Mouse (Mus musculus) forebrain, embryonic 13.5 days (tissue): Measurements from ENCODE around the gene Mepe. TPM values are rescaled to one million over a fixed set of nuclear protein-coding genes. Genes with fewer than 3 reads are reported as not detected.

Source experiments
- ATAC-seq: fragments of 200-750 bp; cut with Nextera tagmentation; 2 replicates; pipeline ENCODE4 v1.8.0; 2017
- H3K27ac ChIP-seq: fragments of 300-500 bp; sonication (generic); 2 replicates; pipeline ENCODE4 v1.5.1; 2015; ENCODE audit warnings: inconsistent platforms, mild to moderate bottlenecking, moderate library complexity
- H3K27me3 ChIP-seq: fragments of 300-500 bp; sonication (generic); 2 replicates; pipeline ENCODE4 v1.6.1; 2015; ENCODE audit warnings: mild to moderate bottlenecking, inconsistent platforms
- H3K36me3 ChIP-seq: fragments of 300-500 bp; sonication (generic); 2 replicates; pipeline ENCODE4 v1.6.1; 2015; ENCODE audit warnings: mild to moderate bottlenecking, inconsistent platforms; ENCODE audit not compliant: poor library complexity, severe bottlenecking
- H3K4me1 ChIP-seq: fragments of 300-500 bp; sonication (generic); 2 replicates; pipeline ENCODE4 v1.6.1; 2015; ENCODE audit warnings: inconsistent platforms
- H3K4me2 ChIP-seq: fragments of 300-500 bp; sonication (generic); 2 replicates; pipeline ENCODE4 v1.6.1; 2015; ENCODE audit warnings: inconsistent platforms, mild to moderate bottlenecking, moderate library complexity
- H3K4me3 ChIP-seq: fragments of 300-500 bp; sonication (generic); 2 replicates; pipeline ENCODE4 v1.5.1; 2015; ENCODE audit warnings: mild to moderate bottlenecking, inconsistent platforms
- H3K9ac ChIP-seq: fragments of 300-500 bp; sonication (generic); 2 replicates; pipeline ENCODE4 v1.6.1; 2015; ENCODE audit warnings: mild to moderate bottlenecking, inconsistent platforms
- H3K9me3 ChIP-seq: fragments of 300-500 bp; sonication (generic); replicated peaks from 2 replicates; pipeline ENCODE4 v1.6.1; 2016; ENCODE audit warnings: inconsistent platforms
- WGBS: fragments of 180-500 bp; shearing (Covaris S2); methylation state at CpG from one replicate; pipeline ENCODE4 v1.1.7; 2015; 5-methylcytosine and 5-hydroxymethylcytosine counted together
- polyA plus RNA-seq: library from polyadenylated mRNA; unstranded; fragments of >200 nt; fragmentation: Nextera tagmentation; extraction: Ambion mirVana; gene quantifications from 2 replicates; pipeline ENCODE4 v1.2.1, GENCODE M21; 2015

Mepe gene
- polyA plus RNA-seq, result not detected in 2 replicates

- no peak within 1 kb of the TSS for H3K4me2 ChIP-seq
- H3K9me3 ChIP-seq, result no peaks in the 10 kb centered on the region
- no peak for ATAC-seq
- WGBS, result 91% methylated on average over 6 of the region's 6 CpGs
- no peaks in the 10 kb centered on the region for H3K27me3 ChIP-seq
- no peaks in the 10 kb centered on the region for H3K4me1 ChIP-seq
- H3K36me3 ChIP-seq, result no peaks in the 10 kb centered on the region
- no peak within 1 kb of the TSS for H3K9ac ChIP-seq
- H3K27ac ChIP-seq, result no peak within 1 kb of the TSS
- H3K4me3 ChIP-seq, result no peak within 1 kb of the TSS
Measured at GRCm38 (mm10) chr5:104325029-104325428, at the start of gene Mepe. TSS of gene Mepe (plus strand) at chr5:104325329.

DNA sequence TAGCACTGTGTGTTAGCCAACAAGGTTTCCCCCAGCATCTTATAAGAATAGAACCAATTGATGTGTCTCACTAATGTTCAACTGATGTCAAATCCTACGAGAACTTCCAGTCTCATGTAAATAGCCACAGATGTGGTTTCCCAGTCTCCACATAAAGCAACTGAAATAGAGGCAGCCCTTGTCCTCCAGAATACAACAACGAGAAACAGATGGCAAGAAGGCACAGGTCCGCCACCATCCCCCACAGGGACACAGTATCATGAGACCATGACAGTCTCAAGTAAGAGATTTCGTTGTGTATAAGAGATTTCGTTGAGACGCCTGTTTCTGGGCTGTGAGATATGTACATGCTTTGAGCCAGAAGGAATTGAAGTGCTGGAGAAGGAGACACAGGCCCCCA lies 30.9 kb upstream of the Mepe start:
- no peak overlapping the region for H3K4me3 ChIP-seq
- H3K27ac ChIP-seq, result no peak overlapping the region
- H3K27me3 ChIP-seq, result no peaks in the 10 kb centered on the region
- no peak overlapping the region for H3K4me2 ChIP-seq
- no peak overlapping the region for H3K9ac ChIP-seq
- WGBS, result 89% methylated on average over 6 of the region's 6 CpGs
- H3K36me3 ChIP-seq, result no peaks in the 10 kb centered on the region
- no peaks in the 10 kb centered on the region for H3K9me3 ChIP-seq
- H3K4me1 ChIP-seq, result peaks cover 7% of the 10 kb centered on the region; the same call in 1 of the 2 replicates
- ATAC-seq, result no peak

- no peaks in the 10 kb centered on the region for H3K27me3 ChIP-seq
- H3K36me3 ChIP-seq, result no peaks in the 10 kb centered on the region
- no peak within 1 kb of the TSS for H3K27ac ChIP-seq
- no peak within 1 kb of the TSS for H3K4me2 ChIP-seq
- ATAC-seq, result peak; percentile 75
- H3K9me3 ChIP-seq, result no peaks in the 10 kb centered on the region
- H3K9ac ChIP-seq, result no peak within 1 kb of the TSS
- 36% methylated on average over 6 of the region's 6 CpGs for WGBS
- H3K4me1 ChIP-seq, result peaks cover 9% of the 10 kb centered on the region; the same call in 1 of the 2 replicates
- H3K4me3 ChIP-seq, result no peak within 1 kb of the TSS
Measured at GRCm38 (mm10) chr5:104298994-104299393, 26.1 kb upstream of the Mepe start, which contains the start of gene Ibsp. TSS of gene Ibsp (plus strand) at chr5:104299171.

- Histone ChIP-seq H3K4me1 (no peaks in the 10 kb centered on the region), H3K27ac (no peak overlapping the region), H3K4me3 (no peak overlapping the region), H3K9me3 (no peaks in the 10 kb centered on the region), H3K27me3 (no peaks in the 10 kb centered on the region), H3K9ac (no peak overlapping the region), H3K36me3 (no peaks in the 10 kb centered on the region), H3K4me2 (no peak overlapping the region)
- 71% methylated on average over 1 of the region's 1 CpGs for whole genome bisulfite sequencing
- ATAC-seq, result no peak
Measured at GRCm38 (mm10) chr5:104314073-104314472, 11.1 kb upstream of the Mepe start.

- ATAC-seq, result no peak
- Histone ChIP-seq H3K9me3 (no peaks in the 10 kb centered on the region), H3K36me3 (no peaks in the 10 kb centered on the region), H3K27me3 (no peaks in the 10 kb centered on the region), H3K4me2 (no peak overlapping the region), H3K4me1 (no peaks in the 10 kb centered on the region), H3K27ac (no peak overlapping the region), H3K9ac (no peak overlapping the region), H3K4me3 (no peak overlapping the region)
- WGBS, result 79% methylated on average over 4 of the region's 4 CpGs
Measured at GRCm38 (mm10) chr5:104326884-104327283, 1.8 kb downstream of the Mepe start.

DNA sequence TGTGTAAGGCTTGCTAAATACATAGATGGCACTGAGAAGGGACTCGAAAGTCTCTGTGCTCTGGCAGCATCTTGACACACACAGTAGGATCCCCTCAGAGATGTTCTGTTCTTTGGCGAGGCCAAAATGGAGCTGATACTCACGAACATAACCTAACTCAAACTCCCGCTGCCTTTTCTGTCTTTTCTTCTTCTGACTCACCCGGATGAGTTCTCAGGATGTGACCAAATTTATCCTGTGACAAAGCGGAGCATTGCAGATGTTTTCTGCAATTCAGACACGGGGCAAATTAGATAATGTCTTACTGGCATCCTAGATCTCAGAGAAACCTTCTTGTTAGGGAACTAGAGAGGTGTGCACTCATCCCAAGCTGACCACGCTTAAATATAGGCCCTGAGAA lies 2.3 kb downstream of the Mepe start:
- no peaks in the 10 kb centered on the region for H3K36me3 ChIP-seq
- H3K9me3 ChIP-seq, result no peaks in the 10 kb centered on the region
- H3K4me3 ChIP-seq, result no peak overlapping the region
- 86% methylated on average over 8 of the region's 8 CpGs for WGBS
- H3K27me3 ChIP-seq, result no peaks in the 10 kb centered on the region
- H3K4me2 ChIP-seq, result no peak overlapping the region
- H3K9ac ChIP-seq, result no peak overlapping the region
- no peaks in the 10 kb centered on the region for H3K4me1 ChIP-seq
- ATAC-seq, result no peak
- no peak overlapping the region for H3K27ac ChIP-seq

DNA sequence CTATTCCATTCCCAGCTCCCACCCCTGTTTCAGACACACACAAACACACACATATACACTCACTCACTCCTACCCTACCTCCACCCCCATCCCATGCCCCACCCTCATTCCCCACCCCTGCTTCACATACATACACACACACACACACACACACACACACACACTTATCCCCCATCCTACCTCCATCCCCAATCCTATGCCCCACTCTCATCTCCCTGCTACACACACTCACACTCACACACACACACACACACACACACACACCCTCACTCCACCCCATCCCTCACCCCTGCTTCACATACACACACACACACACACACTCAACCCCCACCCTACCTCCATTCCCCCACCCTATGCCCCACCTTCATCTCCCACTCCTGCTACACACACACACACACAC lies 2.7 kb downstream of the Mepe start:
- Histone ChIP-seq H3K4me1 (no peaks in the 10 kb centered on the region), H3K4me2 (no peak overlapping the region), H3K4me3 (no peak overlapping the region), H3K27me3 (no peaks in the 10 kb centered on the region), H3K36me3 (no peaks in the 10 kb centered on the region), H3K9ac (no peak overlapping the region), H3K9me3 (no peaks in the 10 kb centered on the region), H3K27ac (no peak overlapping the region)
- ATAC-seq, result 0 out of 2 replicates have a peak, but pooled peaks have one; percentile 13

GRCm38 (mm10) chr5:104328317-104328850 lies 3.3 kb downstream of the Mepe start:
- H3K36me3 ChIP-seq, result no peaks in the 10 kb centered on the region
- no peak overlapping the region for H3K4me3 ChIP-seq
- H3K4me1 ChIP-seq, result no peaks in the 10 kb centered on the region
- no peaks in the 10 kb centered on the region for H3K9me3 ChIP-seq
- WGBS, result 79% methylated on average over 4 of the region's 4 CpGs
- 0 out of 2 replicates have a peak, but pooled peaks have one; percentile 27 for ATAC-seq
- H3K27ac ChIP-seq, result no peak overlapping the region
- no peak overlapping the region for H3K4me2 ChIP-seq
- no peaks in the 10 kb centered on the region for H3K27me3 ChIP-seq
- H3K9ac ChIP-seq, result no peak overlapping the region

DNA sequence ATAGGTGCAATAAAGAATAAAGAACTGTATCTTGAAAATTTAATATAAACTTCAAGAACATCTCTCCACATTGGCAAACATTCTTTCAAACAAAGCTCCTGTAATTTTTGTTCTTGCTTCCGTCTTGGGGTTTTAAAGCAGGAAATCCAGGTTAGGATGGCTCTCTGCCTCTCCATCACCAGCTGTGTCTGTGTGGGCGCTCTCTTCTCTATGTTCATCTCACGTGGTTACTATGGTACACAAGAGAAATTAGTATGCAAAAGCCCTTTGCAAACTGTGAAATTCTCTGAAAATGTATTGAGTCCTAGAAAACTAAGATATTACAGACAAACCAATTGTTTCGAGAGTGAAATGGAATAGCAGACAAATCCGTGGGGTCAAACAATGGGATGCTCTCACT lies 4.3 kb downstream of the Mepe start:
- H3K27me3 ChIP-seq, result no peaks in the 10 kb centered on the region
- no peak overlapping the region for H3K9ac ChIP-seq
- no peak overlapping the region for H3K27ac ChIP-seq
- WGBS, result 80% methylated on average over 5 of the region's 5 CpGs
- no peaks in the 10 kb centered on the region for H3K4me1 ChIP-seq
- no peaks in the 10 kb centered on the region for H3K36me3 ChIP-seq
- no peak overlapping the region for H3K4me2 ChIP-seq
- no peaks in the 10 kb centered on the region for H3K9me3 ChIP-seq
- ATAC-seq, result no peak
- no peak overlapping the region for H3K4me3 ChIP-seq

DNA sequence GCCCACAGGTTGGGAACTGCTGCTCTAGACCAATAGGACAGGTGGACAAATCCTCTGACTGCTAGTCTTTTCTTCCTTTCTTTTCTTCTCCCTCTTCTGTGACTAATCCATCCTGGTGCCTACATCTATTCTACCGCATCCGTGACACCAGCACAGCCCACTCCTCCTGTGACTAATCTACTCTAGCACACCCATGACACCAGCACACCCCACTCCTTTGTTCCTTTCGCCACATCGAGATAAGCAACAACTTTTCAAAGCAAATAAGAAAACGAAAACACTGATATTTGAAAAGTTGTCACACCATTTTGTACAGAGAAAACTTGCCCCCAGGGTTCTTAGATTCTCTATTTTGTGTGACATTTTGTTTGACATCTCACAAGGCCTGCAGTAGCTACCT lies 5.0 kb downstream of the Mepe start:
- 71% methylated on average over 5 of the region's 5 CpGs for WGBS
- no peak for ATAC-seq
- Histone ChIP-seq H3K27me3 (no peaks in the 10 kb centered on the region), H3K9me3 (no peaks in the 10 kb centered on the region), H3K36me3 (no peaks in the 10 kb centered on the region), H3K9ac (no peak overlapping the region), H3K4me3 (no peak overlapping the region), H3K4me1 (no peaks in the 10 kb centered on the region), H3K27ac (no peak overlapping the region), H3K4me2 (no peak overlapping the region)

- Histone ChIP-seq H3K4me2 (no peak overlapping the region), H3K9ac (no peak overlapping the region), H3K9me3 (no peaks in the 10 kb centered on the region), H3K4me1 (no peaks in the 10 kb centered on the region), H3K27me3 (no peaks in the 10 kb centered on the region), H3K27ac (no peak overlapping the region), H3K36me3 (no peaks in the 10 kb centered on the region), H3K4me3 (no peak overlapping the region)
- 64% methylated on average over 3 of the region's 3 CpGs for whole genome bisulfite sequencing
- ATAC-seq, result no peak
Measured at GRCm38 (mm10) chr5:104332296-104332695, 7.2 kb downstream of the Mepe start.

- Histone ChIP-seq H3K4me3 (no peak overlapping the region), H3K27ac (no peak overlapping the region), H3K27me3 (no peaks in the 10 kb centered on the region), H3K9me3 (no peaks in the 10 kb centered on the region), H3K9ac (no peak overlapping the region), H3K4me2 (no peak overlapping the region), H3K36me3 (no peaks in the 10 kb centered on the region), H3K4me1 (no peaks in the 10 kb centered on the region)
- 51% methylated on average over 7 of the region's 7 CpGs for WGBS
- ATAC-seq, result peak; percentile 75
Measured at GRCm38 (mm10) chr5:104333231-104333640, 8.1 kb downstream of the Mepe start.

- no peak overlapping the region for H3K9ac ChIP-seq
- no peak overlapping the region for H3K27ac ChIP-seq
- H3K9me3 ChIP-seq, result no peaks in the 10 kb centered on the region
- peak; percentile 13; the same call in 1 of the 2 replicates for ATAC-seq
- 80% methylated on average over 6 of the region's 6 CpGs for WGBS
- H3K27me3 ChIP-seq, result no peaks in the 10 kb centered on the region
- H3K4me3 ChIP-seq, result no peak overlapping the region
- no peaks in the 10 kb centered on the region for H3K36me3 ChIP-seq
- no peak overlapping the region for H3K4me2 ChIP-seq
- no peaks in the 10 kb centered on the region for H3K4me1 ChIP-seq
Measured at GRCm38 (mm10) chr5:104333643-104334042, 8.5 kb downstream of the Mepe start.
